Mouse (Mus musculus): ENCODE measurements around the gene Ppp2r2c. TPM values are rescaled to one million over a fixed set of nuclear protein-coding genes. Genes with fewer than 3 reads are reported as not detected.

The Ppp2r2c gene
- polyA plus RNA-seq, 1 experiment = 5.2 TPM

DNA sequence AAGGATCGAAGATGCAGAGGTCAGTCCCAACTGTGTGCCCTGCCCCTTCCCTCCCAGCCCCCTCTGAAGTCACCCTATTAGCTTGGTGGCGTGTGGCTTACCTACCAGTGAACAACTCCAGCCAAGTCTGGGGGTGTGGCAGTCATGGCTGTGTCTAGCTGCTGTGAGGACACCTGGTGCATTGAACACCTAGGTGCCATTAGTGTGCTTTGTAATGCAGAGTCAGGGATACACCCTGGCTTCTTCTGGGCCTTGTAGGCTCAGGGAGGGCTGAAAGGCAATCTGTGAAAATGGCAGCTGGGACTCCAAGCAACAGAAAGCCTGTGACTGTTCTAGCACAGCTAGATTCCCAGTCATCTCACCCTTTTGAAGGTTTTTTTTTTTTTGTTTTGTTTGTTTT, 34.5 kb downstream of the Ppp2r2c start:
- no peak for DNase-seq
- Histone ChIP-seq H3K4me1 (ENCODE audit: control insufficient read depth, insufficient read depth, low read length) (no peaks in the 10 kb centered on the region), H3K4me3 (replicated peaks; ENCODE audit: extremely low read depth, low read depth, low read length) (no peak overlapping the region)
- WGBS = 68% methylated on average over 2 of the region's 2 CpGs
- TF ChIP-seq POLR2A (IDR thresholded peaks at IDR 0.05; ENCODE audit: borderline replicate concordance, extremely low read depth, low read depth, low read length) (no peak), CTCF (IDR thresholded peaks at IDR 0.05; ENCODE audit: insufficient read depth, low read length) (no peak)

DNA sequence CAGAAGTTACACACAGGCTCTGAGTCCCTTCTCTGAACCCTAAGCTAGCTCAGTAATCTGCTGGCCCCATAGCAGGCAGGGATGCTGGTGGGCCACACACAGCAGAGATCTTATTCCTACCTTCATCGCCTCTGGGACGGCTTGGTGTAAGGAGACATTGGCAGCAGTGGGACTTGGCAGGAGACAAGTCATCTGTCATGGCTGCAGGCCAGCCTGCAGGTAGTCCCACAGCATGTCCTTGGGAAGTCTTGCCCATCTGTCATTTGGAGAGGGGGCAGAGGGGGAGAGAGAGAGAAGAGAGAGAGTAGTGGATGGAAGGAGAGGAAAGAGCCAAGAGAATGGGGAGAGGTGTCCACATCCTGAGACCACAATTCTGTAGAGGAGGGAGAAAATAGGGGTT, 35.8 kb downstream of the Ppp2r2c start:
- Histone ChIP-seq H3K4me3 (replicated peaks; ENCODE audit: extremely low read depth, low read depth, low read length) (no peak overlapping the region), H3K4me1 (ENCODE audit: control insufficient read depth, insufficient read depth, low read length) (no peaks in the 10 kb centered on the region)
- WGBS = 77% methylated on average over 2 of the region's 2 CpGs
- TF ChIP-seq CTCF (IDR thresholded peaks at IDR 0.05; ENCODE audit: insufficient read depth, low read length) (no peak), POLR2A (IDR thresholded peaks at IDR 0.05; ENCODE audit: borderline replicate concordance, extremely low read depth, low read depth, low read length) (no peak)
- DNase-seq = no peak

DNA sequence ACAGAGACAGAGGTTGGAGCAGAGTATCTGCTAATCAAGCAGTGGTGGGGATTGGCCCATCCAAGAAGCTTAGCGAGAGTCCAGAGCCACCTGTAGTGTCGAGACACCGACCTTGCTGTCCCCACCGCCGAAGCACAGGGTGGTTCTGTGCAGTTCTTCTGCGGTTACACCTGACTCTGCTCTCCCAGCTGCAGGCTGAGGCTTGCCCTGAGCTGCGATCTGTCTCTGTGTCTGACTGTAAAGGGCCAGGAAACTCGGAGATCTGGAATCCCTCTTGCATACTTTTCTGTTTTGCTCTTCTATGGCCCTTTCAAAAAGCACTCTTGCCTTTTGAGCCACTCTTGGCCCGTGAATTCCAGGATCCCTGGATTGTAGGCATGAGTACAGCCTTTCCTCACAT, 36.4 kb downstream of the Ppp2r2c start:
- TF ChIP-seq POLR2A (IDR thresholded peaks at IDR 0.05; ENCODE audit: borderline replicate concordance, extremely low read depth, low read depth, low read length) = no peak
- WGBS = 73% methylated on average over 9 of the region's 9 CpGs
- no peak overlapping the region for H3K4me3 ChIP-seq (replicated peaks; ENCODE audit: extremely low read depth, low read depth, low read length)
- H3K4me1 ChIP-seq (ENCODE audit: control insufficient read depth, insufficient read depth, low read length) = no peaks in the 10 kb centered on the region
- DNase-seq = no peak

GRCm38 (mm10) chr5:36905216-36905615, 36.9 kb downstream of the Ppp2r2c start:
- no peak for DNase-seq
- WGBS = 69% methylated on average over 8 of the region's 8 CpGs
- Histone ChIP-seq H3K4me3 (replicated peaks; ENCODE audit: extremely low read depth, low read depth, low read length) (no peak overlapping the region), H3K4me1 (ENCODE audit: control insufficient read depth, insufficient read depth, low read length) (no peaks in the 10 kb centered on the region)
- TF ChIP-seq CTCF (IDR thresholded peaks at IDR 0.05; ENCODE audit: insufficient read depth, low read length) (no peak), POLR2A (IDR thresholded peaks at IDR 0.05; ENCODE audit: borderline replicate concordance, extremely low read depth, low read depth, low read length) (no peak)

DNA sequence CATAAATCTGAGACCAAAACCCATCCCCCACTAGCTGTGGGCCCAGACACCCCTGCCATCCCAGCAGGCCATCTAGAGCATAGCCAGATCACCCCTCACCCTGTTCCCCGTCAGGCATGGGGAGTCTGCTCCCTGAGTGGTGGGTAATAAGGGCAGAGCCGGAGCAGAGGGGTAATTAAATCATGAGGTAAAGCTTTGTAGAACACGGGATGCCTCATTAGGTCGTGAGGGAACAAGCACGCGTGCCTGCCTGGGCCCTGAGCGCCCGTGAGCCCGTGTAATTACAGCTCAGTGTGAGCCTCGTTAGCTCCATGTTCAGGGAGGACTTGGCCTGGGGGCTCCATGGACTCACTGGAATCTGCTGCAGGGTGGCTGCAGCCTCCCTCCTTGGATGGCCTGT, 39.4 kb downstream of the Ppp2r2c start:
- H3K4me3 ChIP-seq (replicated peaks; ENCODE audit: extremely low read depth, low read depth, low read length) = no peak overlapping the region
- WGBS = 63% methylated on average over 10 of the region's 10 CpGs
- no peaks in the 10 kb centered on the region for H3K4me1 ChIP-seq (ENCODE audit: control insufficient read depth, insufficient read depth, low read length)
- TF ChIP-seq POLR2A (IDR thresholded peaks at IDR 0.05; ENCODE audit: borderline replicate concordance, extremely low read depth, low read depth, low read length) (no peak), CTCF (IDR thresholded peaks at IDR 0.05; ENCODE audit: insufficient read depth, low read length) (no peak)
- no peak for DNase-seq

DNA sequence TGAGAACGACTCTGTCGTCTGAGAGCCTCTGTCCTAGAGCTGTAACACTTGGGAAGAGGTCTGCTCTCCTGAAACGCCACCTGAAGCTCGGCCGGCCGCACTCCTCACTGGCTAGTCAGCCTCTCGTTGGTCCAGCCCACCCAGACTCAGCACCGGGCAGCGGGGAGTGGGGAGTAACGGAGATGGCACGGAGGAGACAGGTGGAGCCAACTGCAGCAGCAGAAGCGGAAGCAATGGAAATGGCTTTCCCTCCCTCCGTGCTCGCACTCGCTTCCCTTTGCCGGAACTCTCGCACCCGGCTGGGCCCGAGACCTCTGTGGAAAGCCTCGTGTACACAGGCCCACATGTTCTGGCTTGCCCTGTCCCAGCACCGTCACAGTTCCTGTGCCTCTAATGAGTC, 41.2 kb downstream of the Ppp2r2c start:
- DNase-seq = no peak
- TF ChIP-seq POLR2A (IDR thresholded peaks at IDR 0.05; ENCODE audit: borderline replicate concordance, extremely low read depth, low read depth, low read length) = no peak
- Histone ChIP-seq H3K4me1 (ENCODE audit: control insufficient read depth, insufficient read depth, low read length) (no peaks in the 10 kb centered on the region), H3K4me3 (replicated peaks; ENCODE audit: extremely low read depth, low read depth, low read length) (no peak overlapping the region)
- WGBS = 76% methylated on average over 21 of the region's 21 CpGs

DNA sequence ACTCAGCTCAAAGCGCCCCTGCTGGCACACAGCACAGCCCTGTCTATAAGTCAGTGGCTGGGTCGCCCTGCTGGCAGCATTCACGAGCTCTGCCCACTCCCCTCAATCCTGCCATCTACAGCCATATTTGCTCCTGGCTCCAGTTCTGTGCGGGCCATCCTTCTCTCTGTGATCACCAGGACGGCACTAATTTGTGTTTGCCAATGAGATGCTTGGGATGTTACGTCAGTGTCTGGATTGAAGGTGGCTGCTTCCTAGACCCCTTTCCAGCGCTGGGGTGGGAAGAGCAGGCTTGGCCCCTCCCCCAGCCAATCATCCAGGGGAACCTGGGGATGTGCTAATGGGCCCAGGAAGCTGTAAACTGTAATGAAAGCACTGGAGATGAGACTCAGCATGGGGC, 42.7 kb downstream of the Ppp2r2c start:
- WGBS = 22% methylated on average over 7 of the region's 7 CpGs
- DNase-seq = no peak
- TF ChIP-seq POLR2A (IDR thresholded peaks at IDR 0.05; ENCODE audit: borderline replicate concordance, extremely low read depth, low read depth, low read length) (no peak), CTCF (IDR thresholded peaks at IDR 0.05; ENCODE audit: insufficient read depth, low read length) (no peak)

GRCm38 (mm10) chr5:36911759-36912352, 43.5 kb downstream of the Ppp2r2c start:
- TF ChIP-seq POLR2A (IDR thresholded peaks at IDR 0.05; ENCODE audit: borderline replicate concordance, extremely low read depth, low read depth, low read length) (no peak), CTCF (IDR thresholded peaks at IDR 0.05; ENCODE audit: insufficient read depth, low read length) (no peak)
- Histone ChIP-seq H3K4me3 (replicated peaks; ENCODE audit: extremely low read depth, low read depth, low read length) (no peak overlapping the region), H3K4me1 (ENCODE audit: control insufficient read depth, insufficient read depth, low read length) (no peaks in the 10 kb centered on the region)
- no peak for DNase-seq
- WGBS = 55% methylated on average over 11 of the region's 11 CpGs

More for the DNA sequence above, 42.7 kb downstream of the Ppp2r2c start:
- H3K4me1 ChIP-seq (ENCODE audit: control insufficient read depth, insufficient read depth, low read length) = no peaks in the 10 kb centered on the region
- no peak overlapping the region for H3K4me3 ChIP-seq (replicated peaks; ENCODE audit: extremely low read depth, low read depth, low read length)

DNA sequence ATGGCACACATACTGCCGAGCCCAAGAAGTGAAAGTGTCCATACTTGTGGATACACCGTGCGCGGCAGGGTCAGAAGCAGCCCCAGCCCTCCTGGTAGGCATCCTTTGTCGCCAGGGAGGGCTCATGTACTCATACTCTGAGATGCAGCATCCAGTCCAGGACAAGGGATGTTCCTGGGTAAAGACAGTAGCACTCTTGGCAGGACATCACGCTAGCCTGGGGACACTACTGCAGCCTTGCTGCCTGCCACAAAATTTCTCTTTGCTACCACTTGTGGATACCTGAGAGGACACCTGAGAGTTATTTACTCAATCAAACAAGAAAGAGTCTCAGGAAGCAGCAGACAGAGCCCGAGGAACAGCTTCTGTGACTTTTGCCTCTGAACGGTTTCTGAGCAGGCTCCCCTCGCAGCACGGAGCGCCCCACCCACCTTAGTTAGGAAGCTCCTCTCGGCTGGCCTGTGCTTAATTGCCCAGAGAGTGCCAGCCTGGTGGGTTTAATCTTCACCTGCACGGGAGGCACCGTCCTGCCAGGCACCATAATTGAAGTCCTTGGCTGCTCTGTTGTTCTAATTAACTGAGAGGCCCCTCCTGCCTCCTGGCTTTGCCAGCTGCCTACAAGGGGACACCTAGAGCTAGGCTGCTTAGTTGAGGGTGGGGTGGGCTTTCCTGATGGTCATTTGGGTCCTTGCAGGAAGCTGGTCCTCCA, 44.4 kb downstream of the Ppp2r2c start:
- WGBS = 54% methylated on average over 14 of the region's 14 CpGs
- no peak for TF ChIP-seq CTCF (IDR thresholded peaks at IDR 0.05; ENCODE audit: insufficient read depth, low read length)
- no peak for TF ChIP-seq POLR2A (IDR thresholded peaks at IDR 0.05; ENCODE audit: borderline replicate concordance, extremely low read depth, low read depth, low read length)
- DNase-seq = no peak
- H3K4me3 ChIP-seq (replicated peaks; ENCODE audit: extremely low read depth, low read depth, low read length) = no peak overlapping the region
- no peaks in the 10 kb centered on the region for H3K4me1 ChIP-seq (ENCODE audit: control insufficient read depth, insufficient read depth, low read length)

DNA sequence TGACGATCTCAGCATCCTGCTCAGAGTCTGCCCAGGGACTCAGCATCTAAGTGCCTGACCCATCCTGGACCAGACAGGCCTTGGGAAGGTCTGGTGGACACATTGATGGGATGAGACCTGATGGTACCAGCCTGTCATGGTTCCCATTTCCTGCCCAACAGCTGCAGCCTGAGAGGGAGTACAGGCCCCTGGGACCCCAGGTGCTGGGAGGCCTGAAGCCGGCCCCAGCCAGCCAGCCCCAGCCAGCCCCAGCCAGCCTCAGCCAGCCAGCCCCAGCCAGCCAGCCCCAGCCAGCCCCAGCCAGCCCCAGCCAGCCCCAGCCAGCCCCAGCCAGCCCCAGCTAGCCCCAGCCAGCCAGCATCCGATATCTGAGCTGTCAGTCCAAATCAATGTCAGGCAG, 46.9 kb downstream of the Ppp2r2c start:
- H3K4me3 ChIP-seq (replicated peaks; ENCODE audit: extremely low read depth, low read depth, low read length) = no peak overlapping the region
- no peaks in the 10 kb centered on the region for H3K4me1 ChIP-seq (ENCODE audit: control insufficient read depth, insufficient read depth, low read length)
- 53% methylated on average over 3 of the region's 3 CpGs for WGBS
- no peak for DNase-seq
- no peak for TF ChIP-seq CTCF (IDR thresholded peaks at IDR 0.05; ENCODE audit: insufficient read depth, low read length)
- no peak for TF ChIP-seq POLR2A (IDR thresholded peaks at IDR 0.05; ENCODE audit: borderline replicate concordance, extremely low read depth, low read depth, low read length)

All from lung, adult 2 months (tissue).